Mouse (Mus musculus) layer of hippocampus, adult 2 months (tissue): ENCODE data around the gene Rab39. TPM values are rescaled to one million over a fixed set of nuclear protein-coding genes. Genes with fewer than 3 reads are reported as not detected.
A peak's percentile ranks its signal among the peaks of the same experiment; 100 is the strongest.

Experiments
- DNase-seq, 2 experiments: peaks; one replicate each; pipeline ENCODE4 v3.0.0; 2022; ENCODE audit warnings: low spot score in 2 of 2
- H3K27ac ChIP-seq: fragments of 200-600 bp; 2 replicates; pipeline ENCODE4 v1.8.1; 2022
- H3K4me3 ChIP-seq: fragments of 200-600 bp; 2 replicates; pipeline ENCODE4 v1.8.1; 2022; ENCODE audit warnings: mild to moderate bottlenecking
- CTCF ChIP-seq: fragments of 200-600 bp; conservative IDR thresholded peaks from 2 replicates; pipeline ENCODE4 v1.8.1; 2022; ENCODE audit warnings: antibody characterized with exemption, mild to moderate bottlenecking, moderate library complexity
- long read RNA-seq, 2 experiments: library from polyadenylated mRNA; stranded (forward); transcript quantifications; one replicate each; pipeline ENCODE4 v2.0.0; 2021; ENCODE audit warnings: borderline mapping rate in 2 of 2
- total RNA-seq, 2 experiments: library from RNA; stranded (reverse); gene quantifications; 2 replicates each; pipeline ENCODE4 v1.2.3; 2021

The Rab39 gene
- 1 to 10 TPM; 1.9 to 2.2 TPM for total RNA-seq
- long read RNA-seq, experiment 1, partial matches to known transcripts = 0 of 2 reads
- long read RNA-seq, experiment 1, other reads (novel, unspliced or antisense) = 2 of 2 reads
- long read RNA-seq, experiment 2, partial matches to known transcripts = 0 of 4 reads
- long read RNA-seq, experiment 2, other reads (novel, unspliced or antisense) = 3 of 4 reads

DNA sequence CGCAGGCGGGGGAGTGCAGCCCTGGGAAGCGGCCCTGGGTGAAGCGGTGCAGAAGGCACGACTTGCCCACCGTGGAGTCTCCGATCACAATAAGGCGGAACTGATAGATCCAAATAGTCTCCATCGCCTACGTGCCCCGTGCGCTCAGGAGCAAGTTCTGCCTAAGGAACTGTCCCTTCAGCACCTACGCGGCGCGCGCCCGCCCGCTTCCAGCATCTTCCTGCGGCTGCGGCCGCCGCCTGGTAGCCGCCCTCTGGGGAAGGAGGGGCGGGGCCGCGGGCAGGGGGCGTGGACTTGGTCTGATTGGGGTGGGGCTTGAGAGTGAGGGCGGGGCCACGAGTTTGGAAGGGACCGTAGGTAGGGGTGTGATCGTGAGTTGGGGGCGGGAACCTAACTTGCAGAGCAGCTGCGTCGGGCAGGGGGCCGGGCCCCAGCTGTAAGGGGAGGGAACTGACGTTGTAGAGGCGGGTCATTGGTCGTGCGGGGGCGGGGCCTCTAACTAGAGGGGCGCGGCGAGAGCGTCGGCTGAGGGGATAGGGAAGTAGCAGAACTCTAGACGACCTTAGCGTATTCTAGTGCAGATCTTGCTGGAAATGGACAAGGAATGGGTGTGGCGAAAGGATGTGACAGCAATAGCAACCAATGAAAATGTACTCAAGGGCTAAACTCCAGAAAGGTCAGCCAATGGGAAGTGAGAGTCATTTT, at the start of gene Rab39:
Gene Rab39, minus strand, starts transcription at position 241 of the 705 bp plus-strand sequence.
- peak within 1 kb of the TSS; percentile 84 for H3K4me3 ChIP-seq
- peak within 1 kb of the TSS; percentile 65; the same call in 1 of the 2 replicates for H3K27ac ChIP-seq
- no peak for TF ChIP-seq CTCF
- peak; percentile 69 to 73 for DNase-seq

DNA sequence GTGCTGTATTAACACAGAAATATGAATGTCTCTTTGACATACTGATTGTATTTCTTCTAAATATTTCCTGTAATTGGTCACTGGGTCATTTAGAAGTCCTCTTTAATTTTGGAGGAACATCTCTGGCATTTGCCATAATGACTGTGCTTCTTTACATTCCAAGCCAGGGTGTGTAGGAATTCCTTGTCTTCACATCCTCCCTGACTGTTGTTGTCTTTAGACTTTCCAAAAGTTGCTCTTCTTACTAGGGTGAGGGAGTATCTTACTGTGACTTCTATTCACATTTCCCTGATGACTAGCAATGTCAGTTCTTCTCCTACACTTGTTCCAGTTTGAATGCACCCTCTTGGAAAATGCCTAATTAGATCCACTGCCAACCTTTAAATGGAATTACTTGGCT, 48.8 kb upstream of the Rab39 start:
- Histone ChIP-seq H3K27ac (no peak overlapping the region), H3K4me3 (no peak overlapping the region)
- DNase-seq = no peak
- TF ChIP-seq CTCF = no peak

DNA sequence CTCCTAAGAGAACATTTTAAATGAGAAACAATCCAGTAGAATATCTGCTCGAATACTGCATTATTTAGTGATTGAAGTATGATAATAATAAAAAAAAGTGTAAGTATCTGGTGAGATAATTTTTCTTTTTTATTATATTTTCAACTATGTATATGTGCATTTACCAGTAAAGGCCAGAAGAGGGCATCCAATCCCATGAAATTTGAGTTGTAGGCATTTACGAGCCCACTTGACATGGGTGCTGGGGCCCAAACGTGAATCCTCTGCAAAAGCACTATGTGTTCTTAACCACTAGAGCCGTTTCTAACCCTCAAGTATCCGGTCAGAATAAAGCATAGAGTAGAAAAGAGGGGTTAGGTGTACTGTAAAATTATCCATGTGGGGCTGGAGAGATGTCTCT, 44.9 kb upstream of the Rab39 start:
- DNase-seq = no peak
- H3K27ac ChIP-seq = no peak overlapping the region
- H3K4me3 ChIP-seq = no peak overlapping the region
- peak; percentile 73 for TF ChIP-seq CTCF

DNA sequence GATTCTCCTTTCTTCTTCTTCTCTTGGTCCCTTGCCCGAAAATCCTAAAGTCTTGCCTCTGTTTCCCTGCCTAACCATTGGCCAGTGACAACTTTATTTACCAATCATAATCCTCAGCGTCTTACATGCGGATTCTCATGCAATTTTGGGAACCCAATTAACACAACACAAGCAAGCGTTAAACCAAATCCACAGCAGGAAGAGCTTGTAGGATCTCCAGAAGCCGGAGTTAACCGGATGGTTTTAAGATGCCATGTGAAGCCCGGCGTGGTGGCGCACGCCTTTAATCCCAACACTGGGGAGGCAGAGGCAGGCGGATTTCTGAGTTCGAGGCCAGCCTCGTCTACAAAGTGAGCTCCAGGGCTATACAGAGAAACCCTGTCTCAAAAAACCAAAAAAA, 44.4 kb upstream of the Rab39 start:
- no peak for TF ChIP-seq CTCF
- H3K4me3 ChIP-seq = no peak overlapping the region
- DNase-seq = no peak
- no peak overlapping the region for H3K27ac ChIP-seq

DNA sequence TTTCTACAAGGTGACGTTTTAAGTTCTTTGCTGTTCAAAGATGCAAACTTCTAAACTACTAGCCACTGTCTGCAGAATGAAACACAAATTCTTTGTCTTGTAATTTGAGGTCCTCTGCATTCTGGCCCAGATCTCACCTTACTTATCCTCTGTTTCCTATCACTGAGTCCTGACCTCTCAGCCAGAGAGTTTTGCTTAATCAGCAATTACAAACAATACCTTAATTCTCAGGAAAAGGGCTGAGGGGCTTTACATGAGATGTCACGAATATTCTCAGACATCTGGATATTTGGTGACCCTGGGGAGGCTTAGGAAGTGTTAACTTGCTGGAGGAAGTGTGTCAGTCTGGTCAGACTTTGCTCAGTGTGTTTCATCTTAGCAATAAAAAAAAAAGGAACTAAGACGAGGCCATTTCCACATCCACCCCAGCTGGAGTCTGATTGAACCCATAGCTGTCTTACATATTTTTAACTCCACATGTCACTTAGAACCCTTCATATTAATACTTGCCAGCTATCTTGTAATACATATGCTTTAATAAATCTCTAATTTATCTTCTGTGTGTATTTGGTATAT, 34.9 kb upstream of the Rab39 start:
- Histone ChIP-seq H3K4me3 (no peak overlapping the region), H3K27ac (no peak overlapping the region)
- no peak for TF ChIP-seq CTCF
- no peak for DNase-seq

DNA sequence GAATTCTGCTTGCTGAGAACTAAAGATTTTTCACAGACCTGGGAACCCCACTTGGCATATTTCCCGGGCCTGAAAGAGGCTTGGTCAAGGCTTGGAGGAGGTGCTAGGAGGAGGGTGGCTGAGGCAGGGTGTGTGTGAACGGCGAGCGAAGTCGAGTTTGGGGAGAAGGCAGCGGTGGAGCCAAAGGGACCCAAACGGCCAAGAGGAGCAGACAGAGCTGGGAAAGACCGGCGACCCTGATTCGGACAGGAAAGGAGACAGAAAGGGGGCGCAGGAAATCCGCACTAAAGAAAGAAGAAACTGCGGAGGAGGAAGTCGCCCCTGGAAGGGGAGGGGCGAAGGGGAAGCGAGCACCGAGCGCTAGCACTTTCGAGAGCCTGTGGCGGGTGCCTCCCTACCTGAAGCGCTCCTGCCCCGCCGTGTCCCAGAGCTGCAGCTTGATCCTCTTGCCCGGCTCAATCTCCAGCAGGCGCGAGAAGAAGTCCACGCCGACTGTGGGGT, 491 bp downstream of the Rab39 start:
- peak overlapping the region; percentile 65; the same call in 1 of the 2 replicates for H3K27ac ChIP-seq
- DNase-seq = peak in 1 of 2 experiments; percentile 13
- no peak for TF ChIP-seq CTCF
- peak overlapping the region; percentile 84 for H3K4me3 ChIP-seq

DNA sequence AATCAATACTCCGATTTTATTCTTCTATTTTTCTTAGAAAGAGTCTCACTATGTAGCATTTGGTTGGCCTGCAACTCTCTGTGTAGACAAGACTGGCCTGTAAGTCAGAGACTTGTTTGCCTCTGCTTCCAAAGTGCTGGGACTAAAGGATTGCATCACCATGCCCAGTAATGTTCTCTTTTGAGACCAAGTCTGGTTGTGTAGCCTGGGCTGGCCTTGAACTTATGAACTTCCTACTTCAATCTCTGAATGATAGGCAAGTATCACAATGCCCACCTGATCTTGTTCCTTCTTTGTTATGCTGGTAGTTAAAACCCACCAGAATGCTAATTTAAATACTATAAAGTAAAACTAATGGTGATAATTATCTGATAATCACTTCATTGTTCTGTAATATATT, 3.0 kb downstream of the Rab39 start:
- DNase-seq = no peak
- Histone ChIP-seq H3K4me3 (no peak overlapping the region), H3K27ac (no peak overlapping the region)
- TF ChIP-seq CTCF = no peak

DNA sequence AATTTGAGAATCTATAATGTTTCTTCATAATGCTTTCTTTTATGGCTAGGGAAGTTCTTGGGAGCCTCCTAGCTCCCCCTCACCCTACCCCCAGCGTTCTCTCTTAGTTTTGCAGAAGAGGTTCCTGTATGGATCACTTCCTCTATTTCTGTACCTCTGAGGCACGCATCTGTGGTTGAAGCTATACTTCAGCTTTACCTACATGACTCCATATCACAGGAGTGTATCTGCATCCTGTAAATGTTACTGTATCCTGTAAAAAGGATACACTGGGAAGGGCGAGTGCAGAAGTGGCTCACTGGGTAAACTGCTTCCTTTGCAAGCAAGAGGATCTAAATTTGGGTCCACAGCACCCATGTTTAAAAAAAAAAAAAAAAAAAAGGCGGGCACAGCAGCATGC, 5.5 kb downstream of the Rab39 start:
- no peak overlapping the region for H3K4me3 ChIP-seq
- no peak for TF ChIP-seq CTCF
- no peak for DNase-seq
- H3K27ac ChIP-seq = no peak overlapping the region

DNA sequence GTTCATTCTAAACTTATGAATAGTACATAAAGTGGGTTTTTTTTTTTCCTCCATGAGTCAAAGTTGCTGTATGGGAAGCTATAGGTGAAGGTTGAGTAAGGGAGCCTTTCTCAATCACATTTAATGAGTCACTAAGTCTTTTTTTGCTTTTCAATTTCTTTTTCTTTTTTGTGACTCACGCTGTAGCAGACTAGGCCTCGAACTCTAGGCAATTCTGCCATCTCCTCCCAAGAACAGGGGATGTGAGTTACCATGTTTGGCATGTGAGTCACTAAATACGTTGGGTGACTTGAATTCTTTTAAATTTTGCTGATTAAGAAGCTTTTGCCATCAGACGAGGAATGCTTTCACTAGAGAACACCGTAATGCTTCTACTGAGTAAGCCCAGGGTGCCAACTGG, 10.2 kb downstream of the Rab39 start:
- no peak overlapping the region for H3K4me3 ChIP-seq
- H3K27ac ChIP-seq = no peak overlapping the region
- no peak for TF ChIP-seq CTCF
- no peak for DNase-seq

DNA sequence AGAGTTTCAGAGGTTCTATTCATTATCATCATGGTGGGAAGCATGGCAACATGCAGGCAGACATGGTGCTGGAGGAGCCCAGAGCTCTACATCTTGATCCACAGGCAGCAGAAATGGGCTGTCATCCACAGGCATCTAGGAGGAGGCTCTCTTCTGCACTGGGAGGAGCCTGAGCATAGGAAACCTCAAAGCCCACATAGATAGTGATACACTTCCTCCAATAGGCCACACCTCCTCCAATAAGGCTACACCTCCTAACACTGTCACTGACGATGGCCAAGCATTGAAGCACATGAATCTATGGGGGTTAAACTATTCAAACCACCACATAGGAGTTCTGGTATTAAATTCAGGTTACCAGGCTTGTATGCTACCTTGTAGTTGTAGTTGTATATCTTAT, 12.3 kb downstream of the Rab39 start:
- no peak for DNase-seq
- no peak for TF ChIP-seq CTCF
- Histone ChIP-seq H3K4me3 (no peak overlapping the region), H3K27ac (no peak overlapping the region)

DNA sequence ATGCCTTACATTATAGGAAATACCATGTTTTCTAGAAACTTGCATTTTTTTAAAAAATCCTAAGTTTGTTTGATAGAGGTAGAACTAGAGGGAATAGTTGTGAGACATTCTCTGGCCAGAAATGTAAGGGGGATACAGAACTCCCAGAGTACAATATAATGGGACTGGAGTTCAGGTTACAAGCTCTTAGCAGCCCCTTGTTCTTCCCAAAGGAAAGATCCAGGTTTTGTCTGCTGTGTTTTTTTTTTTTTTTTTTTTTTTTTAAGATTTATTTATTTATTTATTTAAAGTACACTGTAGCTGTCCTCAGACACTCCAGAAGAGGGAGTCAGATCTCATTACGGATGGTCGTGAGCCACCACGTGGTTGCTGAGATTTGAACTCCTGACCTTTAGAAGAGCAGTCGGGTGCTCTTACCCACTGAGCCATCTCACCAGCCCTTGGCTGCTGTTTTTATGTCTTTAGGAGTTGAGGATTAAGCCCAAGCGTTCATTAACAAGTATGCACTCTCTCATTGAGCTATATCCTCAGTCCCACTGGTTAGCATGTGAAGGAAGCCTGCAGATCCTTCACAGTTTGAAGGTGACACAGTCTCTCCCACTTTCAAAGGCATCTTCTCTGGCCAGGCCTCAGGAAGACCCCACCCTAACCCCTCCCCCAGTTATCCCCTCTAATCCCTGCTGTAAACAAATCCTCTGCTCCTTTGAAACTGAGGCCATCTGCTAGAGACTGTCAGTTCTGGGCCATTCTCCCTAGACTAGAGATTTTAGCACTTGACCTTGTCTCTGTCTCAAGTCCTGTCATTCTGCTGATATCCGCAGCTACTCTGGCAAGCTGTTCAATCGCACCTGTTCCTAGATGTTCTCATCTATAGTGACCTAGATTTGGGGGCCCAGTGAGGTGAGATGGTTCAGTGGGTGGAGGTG, 14.0 kb downstream of the Rab39 start:
- no peak overlapping the region for H3K4me3 ChIP-seq
- DNase-seq = no peak
- H3K27ac ChIP-seq = no peak overlapping the region
- no peak for TF ChIP-seq CTCF

DNA sequence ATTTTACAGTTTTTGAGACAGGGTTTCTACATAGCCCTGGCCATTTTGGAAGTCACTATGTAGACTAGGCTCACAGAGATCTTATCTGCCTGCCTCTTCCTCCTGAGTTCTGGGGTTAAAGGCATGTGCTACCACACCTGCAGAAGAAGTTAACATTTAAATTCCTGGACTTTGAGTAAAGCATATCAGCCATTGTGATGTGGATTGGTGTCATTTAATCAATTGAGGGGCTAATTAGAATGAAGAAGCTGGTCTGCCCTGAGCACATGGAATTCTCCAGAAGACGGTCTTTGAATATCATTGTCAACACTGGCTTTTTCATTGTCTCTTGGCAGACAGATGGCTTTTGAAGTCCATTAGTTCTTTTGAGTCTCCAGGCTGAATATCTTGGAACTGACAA, 25.2 kb downstream of the Rab39 start:
- H3K27ac ChIP-seq = no peak overlapping the region
- TF ChIP-seq CTCF = no peak
- DNase-seq = no peak
- no peak overlapping the region for H3K4me3 ChIP-seq

DNA sequence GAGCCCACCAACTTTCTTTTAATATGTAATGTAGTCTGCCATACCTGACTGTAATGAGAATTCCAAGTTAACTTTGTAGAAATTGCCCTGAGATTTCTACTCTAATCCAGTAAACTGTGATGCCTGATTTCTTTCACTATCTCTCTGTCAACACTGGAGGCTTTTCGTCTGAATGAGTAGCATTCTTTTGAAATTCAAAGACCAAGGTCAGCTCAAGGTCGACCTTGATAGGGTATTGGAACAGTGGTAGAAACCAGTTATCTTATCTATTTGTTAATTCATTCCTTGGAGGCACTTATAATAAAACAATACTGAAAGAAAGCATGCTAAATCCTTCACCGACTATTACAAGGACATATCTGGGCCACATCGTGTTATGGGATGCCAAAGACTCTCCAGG, 29.1 kb downstream of the Rab39 start:
- no peak for DNase-seq
- TF ChIP-seq CTCF = no peak
- H3K27ac ChIP-seq = no peak overlapping the region
- H3K4me3 ChIP-seq = no peak overlapping the region
